In genomic region chr12:7816616-7817015, GRCm38 (mm10) we compare ENCODE assay signal across 11 mouse cellular contexts.
DNase-seq lines count a peak whose midpoint lies in the region; ATAC-seq and TF ChIP-seq lines count a peak whose summit lies in the region.
"Had no signal": no experiment of that assay in that cellular context is flagged by ENCODE, and none has a peak within 500 bp of the region (broad histone marks: within the 10 kb centered on the region; RNA-seq: fewer than 3 reads in every experiment).

No protein-coding gene starts in this region.

- H3K4me2 ChIP-seq in kidney, embryonic 14.5 days (replicated peaks; ENCODE audit: low read depth, low read length): no peak overlapping the region
- H3K4me2 ChIP-seq in forebrain, postnatal 0 days (ENCODE audit: low read depth): no peak overlapping the region
- H3K4me2 ChIP-seq in hindbrain, embryonic 14.5 days (replicated peaks): no peak overlapping the region
- H3K4me2 ChIP-seq: hindbrain, embryonic 15.5 days had no signal

- no peaks in the 10 kb centered on the region for H3K27me3 ChIP-seq in kidney, embryonic 14.5 days (ENCODE audit: control insufficient read depth, insufficient read depth, low read length)
- no peaks in the 10 kb centered on the region for H3K27me3 ChIP-seq in forebrain, postnatal 0 days (ENCODE audit: insufficient read depth, low read length)
- H3K27me3 ChIP-seq in hindbrain, embryonic 14.5 days (ENCODE audit: control insufficient read depth, insufficient read depth, low read length): no peaks in the 10 kb centered on the region
- H3K27me3 ChIP-seq: CH12.LX; hindbrain, embryonic 15.5 days had no signal

- no peak for ATAC-seq in kidney, embryonic 14.5 days (ENCODE audit: low FRiP score, low TSS enrichment)
- ATAC-seq in forebrain, postnatal 0 days: no peak; the same call in 1 of the 2 replicates
- no peak for ATAC-seq in hindbrain, embryonic 14.5 days (ENCODE audit: low FRiP score)

- H3K27ac ChIP-seq in kidney, embryonic 14.5 days (ENCODE audit: low read depth, low read length): no peak overlapping the region
- H3K27ac ChIP-seq in forebrain, postnatal 0 days (ENCODE audit: low read depth, low read length): no peak overlapping the region
- no peak overlapping the region for H3K27ac ChIP-seq in hindbrain, embryonic 14.5 days
- H3K27ac ChIP-seq: hindbrain, embryonic 15.5 days had no signal

- no peaks in the 10 kb centered on the region for H3K9me3 ChIP-seq in kidney, embryonic 14.5 days (ENCODE audit: control insufficient read depth, low read length)
- no peaks in the 10 kb centered on the region for H3K9me3 ChIP-seq in forebrain, postnatal 0 days (ENCODE audit: low read length)
- no peaks in the 10 kb centered on the region for H3K9me3 ChIP-seq in hindbrain, embryonic 14.5 days (ENCODE audit: control insufficient read depth, low read length)
- H3K9me3 ChIP-seq: hindbrain, embryonic 15.5 days had no signal

- DNase-seq in kidney, adult 18-20 months: peak; percentile 51
- peak; percentile 32 to 38 for DNase-seq in heart, postnatal 10 days
- peak; percentile 39 for DNase-seq in left cerebral cortex, adult 18-20 months (ENCODE audit: low spot score in 2 of 2)
- DNase-seq in right cerebral cortex, postnatal 25 days: peak; percentile 47
- DNase-seq in forebrain, postnatal 0 days: no peak
- DNase-seq in natural killer cell, adult 2 months (ENCODE audit: low spot score in 2 of 2): no peak
- DNase-seq in hindbrain, embryonic 14.5 days (ENCODE audit: low spot score): no peak

- no peaks in the 10 kb centered on the region for H3K36me3 ChIP-seq in kidney, embryonic 14.5 days (ENCODE audit: control insufficient read depth, insufficient read depth, low read length)
- no peaks in the 10 kb centered on the region for H3K36me3 ChIP-seq in forebrain, postnatal 0 days (ENCODE audit: insufficient read depth)
- H3K36me3 ChIP-seq in hindbrain, embryonic 14.5 days (replicated peaks; ENCODE audit: control insufficient read depth, insufficient read depth): no peaks in the 10 kb centered on the region
- H3K36me3 ChIP-seq: hindbrain, embryonic 15.5 days had no signal

- intact Hi-C loops in heart, postnatal 10 days (cut with DNase I): no loop called here

- H3K9ac ChIP-seq in kidney, embryonic 14.5 days (ENCODE audit: low read depth, low read length): no peak overlapping the region
- H3K9ac ChIP-seq in forebrain, postnatal 0 days: no peak overlapping the region
- no peak overlapping the region for H3K9ac ChIP-seq in hindbrain, embryonic 14.5 days
- H3K9ac ChIP-seq: hindbrain, embryonic 15.5 days had no signal

- H3K4me1 ChIP-seq in kidney, embryonic 14.5 days (ENCODE audit: control insufficient read depth, insufficient read depth, low read length): no peaks in the 10 kb centered on the region
- H3K4me1 ChIP-seq in forebrain, postnatal 0 days (ENCODE audit: insufficient read depth): 0 out of 2 replicates have a peak, but pooled peaks cover 3% of the 10 kb centered on the region
- no peaks in the 10 kb centered on the region for H3K4me1 ChIP-seq in hindbrain, embryonic 14.5 days (replicated peaks; ENCODE audit: control insufficient read depth, insufficient read depth, low read length)
- H3K4me1 ChIP-seq: hindbrain, embryonic 15.5 days had no signal

- no peak for TF ChIP-seq CTCF in forebrain, postnatal 0 days (IDR thresholded peaks at IDR 0.05; ENCODE audit: low read depth)

- H3K4me3 ChIP-seq in kidney, embryonic 14.5 days (ENCODE audit: low read length): no peak overlapping the region
- no peak overlapping the region for H3K4me3 ChIP-seq in forebrain, postnatal 0 days (ENCODE audit: low read depth, low read length)
- H3K4me3 ChIP-seq in hindbrain, embryonic 14.5 days (replicated peaks; ENCODE audit: low read length): no peak overlapping the region
- H3K4me3 ChIP-seq: hindbrain, embryonic 15.5 days; myocyte had no signal

- WGBS in kidney, embryonic 14.5 days: 77% methylated on average over 5 of the region's 5 CpGs
- 78% methylated on average over 5 of the region's 5 CpGs for WGBS in forebrain, postnatal 0 days
- WGBS in hindbrain, embryonic 14.5 days: 90% methylated on average over 5 of the region's 5 CpGs

Comparison
In these comparisons a context has a peak if more than half of its experiments do, and no peak if none do; other contexts are left out.
1. DNase-seq: peak in kidney, adult 18-20 months (single experiment), heart, postnatal 10 days (2 of 2), left cerebral cortex, adult 18-20 months (2 of 2) and right cerebral cortex, postnatal 25 days (single experiment); none in forebrain, postnatal 0 days (single experiment), natural killer cell, adult 2 months (0 of 2) and hindbrain, embryonic 14.5 days (single experiment).